Mouse (Mus musculus) embryo, embryonic 9.5 days (tissue): ENCODE results near the gene Aldh3b3.
A peak's percentile ranks its signal among the peaks of the same experiment; 100 is the strongest.
"Not testable (repeated sequence)": the region's sequence is repeated elsewhere in the genome, so short reads cannot be mapped to it uniquely, and the experiment has no call there.

Experiments
- DNase-seq: peaks from one replicate; pipeline ENCODE4 v3.0.0-alpha.2; 2017; ENCODE audit errors: extremely low spot score

Aldh3b3 gene

DNA sequence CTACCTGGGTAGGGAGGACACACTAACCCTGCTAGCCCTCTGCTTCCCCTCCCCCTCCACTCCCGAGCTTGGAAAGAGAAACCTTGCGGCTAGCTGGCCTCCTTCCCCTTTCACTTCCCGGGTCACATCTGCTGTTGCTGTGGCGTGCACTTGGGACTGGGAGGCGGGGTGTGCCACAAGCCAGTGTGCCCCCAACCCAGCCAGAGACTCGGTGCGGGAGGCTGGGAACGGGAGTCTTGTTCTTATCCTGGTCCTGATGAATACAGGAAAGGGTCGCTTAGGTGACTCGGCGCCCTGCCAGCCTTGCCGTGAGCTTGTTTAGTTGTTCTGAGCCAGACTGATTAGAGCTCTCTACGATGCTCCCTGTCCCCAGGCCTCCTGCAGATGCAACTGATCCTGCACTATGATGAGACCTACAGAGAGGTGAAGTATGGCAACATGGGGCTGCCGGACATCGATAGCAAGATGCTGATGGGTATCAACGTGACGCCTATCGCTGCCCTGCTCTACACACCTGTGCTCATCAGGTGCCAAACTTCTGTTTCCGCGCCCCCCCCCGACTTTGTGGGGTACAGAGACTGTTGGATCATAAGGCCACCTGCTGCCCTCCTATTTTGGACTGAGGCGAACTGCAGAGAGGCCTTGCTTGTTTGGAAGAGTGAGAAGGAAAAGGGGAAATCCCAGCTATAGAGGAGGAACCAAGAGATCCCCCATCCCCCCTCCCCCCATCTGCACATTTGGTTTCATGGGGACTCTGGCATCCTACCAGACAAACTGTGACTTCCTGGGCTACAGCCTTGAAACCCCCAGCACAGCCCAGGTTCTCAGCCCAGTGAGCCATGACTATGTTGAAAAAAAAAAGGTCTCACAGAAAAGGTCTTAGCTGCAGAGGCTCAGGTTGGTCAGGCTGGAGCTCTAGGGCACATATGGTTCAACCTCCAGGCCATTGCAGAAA, 22.3 kb upstream of the Aldh3b3 start:
- peak; percentile 52 for DNase-seq

DNA sequence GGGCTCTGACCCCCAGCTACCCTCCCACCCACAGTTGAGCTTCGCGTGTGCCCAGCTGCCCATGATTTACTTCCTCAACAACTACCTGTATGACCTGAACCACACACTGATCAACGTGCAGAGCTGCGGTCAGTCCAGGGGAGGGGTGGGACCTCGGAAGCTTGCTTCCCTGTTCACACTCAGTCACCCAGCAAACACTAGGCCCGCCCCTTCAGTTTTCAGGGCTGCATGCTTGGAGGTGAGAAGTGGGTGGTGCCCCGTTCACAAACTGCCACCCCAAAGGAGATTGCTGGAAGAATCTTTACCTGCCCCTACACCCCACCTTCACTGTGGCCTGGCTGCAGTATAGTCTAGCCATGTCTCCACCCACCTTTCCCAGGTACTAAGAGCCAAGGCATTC, 16.1 kb upstream of the Aldh3b3 start:
- no peak for DNase-seq

DNA sequence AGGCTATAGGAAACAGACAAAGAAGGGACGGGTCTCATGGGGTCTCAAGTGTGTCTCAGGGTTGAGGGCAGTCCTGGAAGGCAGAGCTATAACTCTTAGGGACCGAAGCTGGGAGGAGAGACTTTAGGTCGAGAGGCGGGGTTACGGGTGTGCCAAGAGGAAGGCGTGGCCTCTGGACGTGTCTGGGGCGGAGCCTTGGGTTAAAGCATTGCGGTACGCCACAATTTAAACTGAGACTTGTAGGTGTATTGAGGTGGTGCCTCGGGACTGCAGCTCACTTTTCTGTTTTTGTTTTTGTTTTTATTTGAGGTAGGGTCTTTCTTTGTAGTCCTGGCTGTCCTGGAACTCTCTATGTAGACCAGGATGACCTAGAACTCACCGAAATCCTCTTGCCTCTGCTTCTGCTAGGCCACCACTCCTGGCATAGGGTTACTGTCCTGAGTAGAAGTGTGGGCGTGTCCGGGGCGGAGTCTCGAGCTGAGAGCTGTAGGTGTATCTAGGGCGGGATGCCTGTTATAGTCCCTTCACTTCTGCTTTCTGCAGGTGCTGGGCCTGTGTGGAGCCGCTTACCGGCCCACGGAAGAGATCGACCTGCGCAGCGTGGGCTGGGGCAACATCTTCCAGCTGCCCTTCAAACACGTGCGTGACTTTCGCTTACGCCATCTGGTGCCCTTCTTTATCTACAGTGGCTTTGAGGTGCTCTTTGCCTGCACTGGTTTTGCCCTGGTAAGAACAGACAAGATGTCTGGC, 15.3 kb upstream of the Aldh3b3 start:
- DNase-seq: no peak

DNA sequence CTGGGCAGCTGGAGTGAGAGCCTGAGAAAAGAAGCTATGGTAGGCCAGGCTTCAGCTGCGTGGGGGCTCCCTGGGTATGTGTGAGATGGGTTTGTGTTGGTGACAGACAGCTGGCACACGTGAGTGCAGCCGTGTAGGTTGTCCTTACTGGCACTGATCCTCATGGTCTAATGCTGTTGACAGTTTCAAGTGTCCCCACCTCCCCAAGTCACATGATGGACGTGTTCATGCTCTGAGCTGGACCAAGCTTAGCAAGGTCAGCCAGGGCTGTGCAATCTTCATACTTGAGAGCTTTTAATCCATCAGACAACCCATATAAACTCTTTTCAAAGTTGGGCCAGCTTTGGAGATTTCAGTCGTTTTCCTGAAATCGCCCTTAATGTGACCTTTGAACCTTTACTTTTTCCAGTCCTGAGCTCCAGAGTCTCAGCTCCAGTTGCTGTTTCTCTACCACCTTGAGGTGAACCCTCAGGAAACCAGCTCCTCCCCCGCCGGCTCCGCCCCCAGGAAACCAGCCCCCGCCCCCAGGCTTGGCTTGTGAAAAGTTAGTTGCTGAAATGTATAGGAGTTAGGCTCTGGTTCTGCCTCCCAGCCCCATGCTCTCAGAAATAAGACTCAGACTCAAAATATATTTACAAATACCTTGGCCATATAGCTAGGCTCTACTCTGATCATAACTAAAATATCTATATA, 12.4 kb upstream of the Aldh3b3 start:
- DNase-seq: no peak

DNA sequence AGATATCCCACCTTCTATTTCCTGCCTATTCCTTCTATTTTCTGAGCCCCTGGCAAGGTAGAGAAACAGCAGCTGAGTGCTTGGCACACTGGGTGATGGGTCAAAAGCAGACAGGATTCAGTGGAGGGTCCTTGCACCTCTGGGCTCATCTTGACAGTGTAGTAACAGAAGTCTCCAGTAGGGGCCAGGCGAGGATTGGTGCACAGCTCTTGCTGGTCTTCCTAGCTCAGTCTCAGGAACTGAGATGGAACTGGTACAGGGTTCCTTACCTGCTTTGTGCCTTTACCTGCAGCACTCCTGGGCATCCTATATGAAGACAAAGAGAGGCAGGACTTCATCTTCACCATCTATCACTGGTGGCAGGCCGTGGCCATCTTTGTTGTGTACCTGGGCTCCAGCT, 11.7 kb upstream of the Aldh3b3 start:
- peak; percentile 71 for DNase-seq

DNA sequence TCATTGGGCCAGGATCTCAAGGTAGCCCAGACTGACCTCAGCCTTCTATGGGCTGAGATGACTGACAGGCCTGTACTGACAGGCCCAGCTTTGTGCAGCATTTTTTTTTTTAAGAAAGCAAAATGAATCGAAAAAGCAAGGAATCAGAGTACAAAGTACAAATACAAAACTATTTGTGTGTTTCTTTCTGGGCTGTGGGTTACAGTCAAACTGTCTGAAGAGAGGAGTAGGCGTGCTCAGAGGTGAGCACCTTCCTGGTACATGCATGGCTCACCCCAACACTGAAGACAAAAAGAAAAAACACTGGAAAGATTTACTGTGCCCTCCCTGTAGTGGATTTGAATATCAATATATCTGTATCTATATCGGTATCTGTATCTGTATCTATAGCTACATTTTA, 10.6 kb upstream of the Aldh3b3 start:
- DNase-seq: no peak

DNA sequence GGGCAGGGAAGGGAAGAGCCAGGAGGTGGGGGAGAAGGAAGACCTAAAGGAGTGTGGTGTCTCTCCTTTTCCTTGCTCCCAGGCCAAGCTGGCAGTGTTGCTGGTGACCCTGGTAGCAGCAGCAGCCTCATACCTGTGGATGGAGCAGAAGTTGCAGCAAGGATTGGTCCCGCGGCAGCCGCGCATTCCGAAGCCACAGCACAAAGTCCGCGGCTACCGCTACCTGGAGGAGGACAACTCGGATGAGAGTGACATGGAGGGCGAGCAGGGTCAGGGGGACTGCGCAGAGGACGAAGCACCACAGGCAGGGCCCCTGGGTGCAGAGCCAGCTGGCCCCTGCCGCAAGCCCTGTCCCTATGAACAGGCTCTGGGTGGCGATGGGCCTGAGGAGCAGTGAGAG, 9.9 kb upstream of the Aldh3b3 start:
- DNase-seq: no peak

DNA sequence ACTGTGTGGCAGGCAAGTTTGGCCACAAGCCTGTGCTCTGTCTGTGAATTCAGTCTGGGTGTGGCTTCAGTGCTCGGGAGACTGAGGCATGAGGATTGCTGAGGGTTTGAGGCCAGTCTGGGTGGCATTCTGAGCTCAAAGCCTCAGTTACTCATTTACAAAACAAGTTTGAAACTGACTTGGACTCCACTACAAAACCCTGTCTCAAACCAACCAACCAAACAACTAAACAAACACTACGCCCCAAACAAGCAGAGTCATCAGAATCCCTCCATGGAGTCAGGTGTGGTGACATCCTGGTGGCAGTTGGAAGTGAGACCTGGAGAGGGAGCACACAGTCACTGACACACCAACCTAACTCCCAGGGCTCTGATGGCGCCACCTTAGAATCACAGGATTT, 8.1 kb upstream of the Aldh3b3 start:
- DNase-seq: no peak

DNA sequence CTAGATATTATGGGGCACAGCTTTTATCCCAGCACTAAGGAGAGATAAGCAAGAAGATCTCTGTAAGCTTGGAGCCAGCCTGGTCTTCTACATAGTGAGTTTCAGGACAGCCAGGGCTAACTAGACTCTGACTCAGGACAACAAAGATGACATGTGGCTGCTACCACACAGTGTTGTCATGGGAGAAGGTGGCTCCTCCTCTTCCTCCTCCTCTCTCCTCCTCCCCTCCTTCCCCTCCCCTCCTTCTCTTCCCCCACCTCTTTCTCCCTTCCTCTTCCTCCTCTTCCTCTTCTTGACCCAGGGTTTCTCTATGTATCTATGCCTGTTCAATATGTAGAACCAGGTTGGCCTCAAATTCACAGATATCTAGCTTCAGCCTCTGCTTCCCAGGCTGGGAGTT, 7.0 kb upstream of the Aldh3b3 start:
- no peak for DNase-seq

DNA sequence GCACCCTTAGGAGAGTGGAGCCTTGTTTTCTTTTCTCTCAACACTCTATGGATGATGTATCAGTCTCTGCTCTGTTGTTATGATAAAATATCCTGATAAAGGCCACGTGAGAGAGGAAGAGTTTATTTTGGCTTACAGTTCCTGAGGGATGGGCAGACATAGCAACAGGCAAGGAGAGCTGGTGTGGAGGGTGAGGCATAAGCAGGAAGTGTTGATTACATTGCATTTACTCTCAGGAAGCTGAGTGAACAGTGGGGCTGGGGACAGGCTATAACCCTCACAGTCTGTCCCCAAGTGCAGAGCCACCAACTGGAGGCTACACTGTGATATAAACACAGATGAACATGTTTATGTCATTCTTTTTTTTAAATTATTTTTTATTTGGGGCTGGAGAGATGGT, 6.3 kb upstream of the Aldh3b3 start:
- no peak for DNase-seq

DNA sequence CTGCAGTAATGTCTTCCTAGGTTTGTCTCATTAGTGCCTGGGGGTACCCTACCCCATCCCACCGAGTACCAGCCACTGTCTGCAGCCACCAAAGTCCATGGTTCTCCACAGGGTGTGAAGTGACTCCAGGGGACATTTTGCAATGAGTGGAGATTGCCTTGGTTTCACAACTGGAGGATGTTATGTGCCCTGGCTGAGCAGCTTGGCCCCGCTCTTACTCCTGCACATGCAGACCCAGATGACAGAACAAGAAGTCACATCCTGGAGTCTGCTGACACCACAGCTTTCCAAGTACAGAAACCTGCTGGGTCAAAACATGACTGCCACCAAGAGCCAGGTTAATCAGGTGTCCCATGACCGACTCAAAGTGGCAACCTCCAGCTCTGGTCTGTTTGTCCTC, 3.4 kb upstream of the Aldh3b3 start:
- no peak for DNase-seq

DNA sequence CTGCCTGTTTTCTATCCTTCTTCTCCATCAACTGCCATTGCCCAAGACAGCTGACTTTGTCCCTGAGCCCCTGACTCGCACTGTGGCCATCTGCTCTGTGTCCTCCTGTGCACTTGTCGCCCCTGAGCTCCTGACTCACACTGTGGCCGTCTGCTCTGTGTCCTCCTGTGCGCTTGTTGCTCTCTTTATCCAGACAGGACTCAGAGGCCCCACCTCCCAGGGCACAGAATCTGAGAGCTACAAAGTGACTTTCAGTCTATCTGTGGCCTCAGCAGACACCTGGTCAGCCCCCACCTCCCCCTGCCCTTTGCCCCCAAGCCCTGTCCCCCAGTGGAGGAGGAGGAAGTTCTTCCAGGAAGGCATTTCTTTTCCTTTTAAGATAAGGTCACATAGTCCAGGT, 2.6 kb upstream of the Aldh3b3 start:
- DNase-seq: no peak

DNA sequence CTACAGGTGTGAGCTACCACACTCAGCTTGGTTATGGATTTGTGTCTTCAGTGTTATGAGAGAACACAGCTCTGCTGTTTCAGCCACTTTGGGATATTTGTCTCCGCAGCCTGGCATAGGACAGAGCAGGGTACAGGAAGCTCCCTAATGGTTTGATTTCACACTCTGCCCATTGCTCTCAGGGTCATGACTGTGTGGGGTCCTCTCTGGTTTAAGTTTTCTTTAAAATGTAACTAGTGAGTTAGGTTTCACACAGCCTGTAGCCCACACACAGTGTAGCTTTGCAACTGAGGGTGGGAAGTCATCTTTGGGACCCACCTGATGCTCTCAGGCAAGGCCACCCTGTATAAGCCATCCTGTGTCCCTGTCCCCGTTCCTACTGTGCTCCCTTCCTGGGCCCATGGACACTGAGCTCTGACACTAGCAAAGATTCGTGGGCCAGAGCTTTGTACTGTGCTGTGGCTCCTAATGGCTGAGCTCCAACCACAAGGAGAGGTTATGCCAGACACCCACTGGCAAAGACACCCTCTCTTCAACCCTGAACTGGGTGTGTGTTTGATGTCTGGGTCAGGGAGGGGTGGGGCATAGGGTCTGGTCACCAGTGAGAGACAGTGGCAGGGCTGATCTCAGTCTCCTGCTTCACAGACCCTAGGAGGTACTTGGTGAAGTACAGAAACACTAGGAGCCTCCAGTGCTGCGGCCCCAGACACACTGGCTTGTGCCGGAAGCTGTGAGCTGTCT, 979 bp upstream of the Aldh3b3 start:
- not testable (repeated sequence) for DNase-seq

DNA sequence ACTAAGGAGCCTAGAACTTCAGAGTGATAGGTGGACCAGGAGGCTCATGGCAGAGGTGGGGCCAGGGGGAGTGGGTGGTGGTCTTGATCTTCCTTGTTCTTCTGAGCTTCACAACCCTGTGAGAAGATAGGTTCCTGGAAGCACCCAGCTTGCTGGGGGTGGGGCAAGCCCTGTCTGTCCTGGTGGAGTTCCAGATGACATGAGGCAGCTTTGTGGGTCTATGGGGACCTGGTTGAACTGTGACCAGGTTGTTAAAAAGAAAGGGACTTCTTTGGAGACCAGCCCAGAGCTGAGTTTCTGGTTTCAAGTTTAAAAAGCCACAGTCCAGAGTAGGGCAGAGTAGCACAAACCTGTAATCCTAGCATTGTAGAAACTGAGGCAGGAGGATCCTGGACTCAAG, 585 bp downstream of the Aldh3b3 start:
- no peak for DNase-seq

DNA sequence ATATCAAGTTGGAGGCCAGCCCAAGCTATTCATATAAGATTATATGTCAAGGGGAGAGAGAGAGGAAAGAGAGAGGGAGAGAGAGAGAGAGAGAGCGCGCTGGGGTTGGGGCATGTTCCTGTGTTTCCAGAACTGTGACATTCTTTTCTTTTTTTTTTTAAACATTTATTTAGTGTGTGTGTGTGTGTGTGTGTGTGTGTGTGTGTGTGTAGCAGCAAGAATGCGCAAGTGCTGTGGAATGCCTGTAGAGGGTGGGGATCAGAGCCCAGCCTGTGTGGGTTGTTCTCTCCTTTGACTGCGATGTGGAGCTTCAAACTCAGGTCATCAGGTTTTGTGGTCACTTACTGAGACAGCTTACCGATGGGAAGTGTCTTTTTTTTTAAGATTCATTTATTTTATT, 1.8 kb downstream of the Aldh3b3 start:
- no peak for DNase-seq

DNA sequence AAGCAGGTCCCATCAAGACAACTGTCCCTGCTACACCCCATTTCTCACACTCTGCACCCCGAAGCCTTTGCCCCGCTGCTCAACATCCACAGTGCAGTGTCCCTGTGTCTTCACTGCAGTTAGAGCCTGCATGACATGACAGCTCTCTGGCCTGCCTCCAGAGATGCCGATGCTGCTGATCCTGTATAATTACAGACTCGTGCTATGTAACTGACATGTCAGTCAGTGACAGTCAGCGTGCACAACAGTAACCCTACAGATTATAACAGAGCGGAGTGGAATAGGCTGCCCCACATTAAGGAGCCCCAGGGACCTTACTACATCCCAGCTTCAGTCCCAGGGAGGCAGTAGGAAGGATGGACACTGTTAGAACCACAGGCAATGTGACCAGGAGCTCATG, 3.4 kb downstream of the Aldh3b3 start:
- not testable (repeated sequence) for DNase-seq

DNA sequence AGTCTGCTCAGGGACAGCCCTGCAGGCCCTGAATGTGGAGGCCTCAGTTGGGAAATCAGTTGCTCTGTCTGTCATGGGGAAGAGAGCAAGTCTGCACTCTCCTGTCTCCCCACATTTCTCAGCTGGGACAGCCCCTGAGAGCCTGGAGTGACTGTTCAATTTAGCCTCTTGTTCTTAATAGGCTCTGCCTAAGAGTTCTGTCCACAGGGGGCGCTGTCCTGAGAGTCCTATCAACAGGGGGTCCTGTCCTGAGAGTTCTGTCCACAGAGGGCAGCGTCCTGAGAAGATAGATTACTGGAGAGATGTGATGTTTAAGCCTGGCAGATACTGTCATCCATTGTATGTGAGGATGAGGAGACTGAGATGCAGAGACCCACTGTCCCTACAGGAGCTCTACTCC, 4.0 kb downstream of the Aldh3b3 start:
- DNase-seq: no peak

DNA sequence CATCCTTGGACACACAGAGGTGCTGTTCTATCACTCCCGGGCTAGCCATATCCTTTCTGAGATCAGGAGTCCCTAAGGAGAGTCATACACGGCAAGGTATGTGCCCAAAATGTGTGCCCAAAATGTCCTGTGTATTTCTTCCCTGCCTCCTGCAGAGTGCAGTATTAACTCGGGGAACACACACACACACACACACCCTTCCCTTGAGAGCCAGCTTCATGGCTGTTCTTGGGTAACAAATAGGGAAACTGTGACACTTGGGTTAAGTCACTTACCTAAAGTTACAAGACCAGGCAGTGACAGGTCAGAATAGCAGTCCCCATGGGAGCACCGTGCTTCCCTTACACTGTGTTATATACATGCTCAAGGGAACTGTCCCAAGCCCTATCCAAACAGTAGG, 5.6 kb downstream of the Aldh3b3 start:
- DNase-seq: no peak

DNA sequence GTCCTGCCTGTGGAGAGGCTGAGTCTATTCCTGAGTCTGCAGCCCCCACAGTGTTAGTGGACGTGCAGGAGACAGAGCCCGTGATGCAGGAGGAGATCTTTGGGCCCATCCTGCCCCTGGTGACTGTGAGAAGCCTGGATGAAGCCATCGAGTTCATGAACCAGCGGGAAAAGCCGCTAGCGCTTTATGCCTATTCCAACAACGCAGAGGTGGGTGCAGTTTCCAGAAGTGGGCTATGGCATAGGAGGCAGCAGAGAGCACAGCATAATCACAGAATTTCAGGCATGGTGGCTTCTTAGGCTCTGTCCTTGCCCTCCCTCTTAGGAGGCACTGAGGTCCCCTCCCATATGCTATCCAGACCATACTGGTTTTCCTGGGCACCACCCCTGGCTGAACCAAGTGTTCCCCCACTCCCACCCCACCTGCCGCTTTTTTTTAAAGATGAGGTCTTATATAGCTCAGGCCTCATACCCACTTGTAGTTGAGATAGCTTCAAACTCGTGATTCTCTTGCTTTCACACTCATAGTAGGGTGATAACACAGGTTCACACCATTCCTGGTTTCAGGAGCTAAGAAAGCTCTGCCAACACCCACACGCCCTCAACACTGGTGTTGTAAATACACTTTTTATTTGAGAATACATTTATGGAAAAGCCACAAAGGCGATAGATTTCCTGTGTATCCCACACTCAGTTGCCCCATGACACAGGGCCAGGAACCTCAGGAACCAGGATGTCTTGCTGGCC, 8.1 kb downstream of the Aldh3b3 start:
- DNase-seq: no peak

DNA sequence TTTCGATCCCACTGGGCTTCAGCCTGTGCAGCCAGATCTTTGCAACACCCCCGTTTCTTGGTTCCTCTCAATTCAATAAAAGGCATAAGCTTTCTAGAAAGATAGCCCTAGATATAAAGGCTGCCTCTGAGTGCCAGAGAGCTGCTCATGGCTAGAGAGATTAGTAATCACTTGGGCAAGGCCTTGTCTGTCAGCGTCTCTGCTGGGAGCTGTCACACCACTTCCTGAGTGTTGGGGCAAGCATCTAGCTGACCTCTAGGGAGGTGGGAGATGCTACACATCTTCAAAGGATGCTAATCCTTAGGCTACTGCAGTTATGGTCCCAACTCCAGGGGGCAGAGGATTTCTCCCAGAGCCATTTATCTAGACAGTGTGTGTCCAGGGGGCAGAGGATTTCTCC, 8.8 kb downstream of the Aldh3b3 start:
- no peak for DNase-seq

DNA sequence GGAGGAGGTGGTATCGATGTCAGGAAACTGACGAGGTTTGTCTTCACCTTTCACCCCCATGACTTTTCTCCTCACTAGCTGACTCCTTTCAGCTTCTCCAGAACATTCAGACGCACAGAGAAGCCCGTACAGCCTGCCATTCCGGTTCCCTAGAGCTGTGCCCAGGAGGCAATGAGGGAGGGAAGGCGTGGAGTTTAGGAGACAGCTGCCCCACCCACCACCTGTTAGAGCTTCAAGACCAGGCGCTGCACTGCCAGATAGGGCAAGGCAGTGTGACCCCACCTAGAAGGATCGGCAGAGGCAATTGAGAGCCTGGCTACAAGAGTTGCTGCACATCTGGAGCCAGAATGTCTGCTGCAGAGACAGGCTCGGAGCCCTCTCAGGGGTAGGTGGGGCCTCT, 13.8 kb downstream of the Aldh3b3 start, which contains the start of gene Aldh3b2:
TSS of gene Aldh3b2 (plus strand) at position 100 of the 400 bp plus-strand sequence.
- DNase-seq: no peak
